Mouse (Mus musculus): ENCODE data around the gene Ap1s1. TPM values are rescaled to one million over a fixed set of nuclear protein-coding genes. Genes with fewer than 3 reads are reported as not detected.

Ap1s1 gene
- polyA plus RNA-seq, 1 experiment from 2014 or later: 272 TPM

DNA sequence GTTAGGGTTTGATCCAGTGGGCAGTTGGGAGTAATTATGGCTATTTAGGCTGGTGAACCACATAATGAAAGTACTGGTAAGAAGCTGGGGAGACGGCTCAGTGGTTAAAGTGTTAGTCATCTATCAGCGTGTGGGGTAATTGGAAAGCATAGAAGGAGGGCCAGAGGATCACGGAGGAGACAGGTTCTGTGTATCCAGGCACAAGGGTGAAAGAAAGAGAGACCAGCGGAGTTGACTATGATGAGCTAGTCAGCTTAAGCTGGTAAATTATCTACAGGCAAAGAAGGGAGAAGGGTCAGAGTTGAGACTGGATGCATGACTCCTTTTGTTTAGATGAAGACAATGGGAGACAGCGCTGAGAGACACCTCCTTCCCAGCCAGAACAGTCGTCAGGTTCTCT is 5.2 kb upstream of the Ap1s1 start:
- no peak overlapping the region for H3K27ac ChIP-seq (ENCODE audit: low read length)
- no peaks in the 10 kb centered on the region for H3K27me3 ChIP-seq (replicated peaks; ENCODE audit: control insufficient read depth, insufficient read depth, low read length)
- no peak for ATAC-seq
- H3K4me3 ChIP-seq (replicated peaks; ENCODE audit: low read length): no peak overlapping the region
- H3K4me2 ChIP-seq (ENCODE audit: low read length): no peak overlapping the region
- H3K4me1 ChIP-seq (replicated peaks; ENCODE audit: control insufficient read depth, insufficient read depth, low read length): peaks cover 5% of the 10 kb centered on the region
- no peaks in the 10 kb centered on the region for H3K36me3 ChIP-seq (ENCODE audit: control insufficient read depth, insufficient read depth)
- 64% methylated on average over 6 of the region's 6 CpGs for WGBS
- no peak overlapping the region for H3K9ac ChIP-seq (replicated peaks; ENCODE audit: low read depth, low read length)
- H3K9me3 ChIP-seq (ENCODE audit: control insufficient read depth, low read length): no peaks in the 10 kb centered on the region

DNA sequence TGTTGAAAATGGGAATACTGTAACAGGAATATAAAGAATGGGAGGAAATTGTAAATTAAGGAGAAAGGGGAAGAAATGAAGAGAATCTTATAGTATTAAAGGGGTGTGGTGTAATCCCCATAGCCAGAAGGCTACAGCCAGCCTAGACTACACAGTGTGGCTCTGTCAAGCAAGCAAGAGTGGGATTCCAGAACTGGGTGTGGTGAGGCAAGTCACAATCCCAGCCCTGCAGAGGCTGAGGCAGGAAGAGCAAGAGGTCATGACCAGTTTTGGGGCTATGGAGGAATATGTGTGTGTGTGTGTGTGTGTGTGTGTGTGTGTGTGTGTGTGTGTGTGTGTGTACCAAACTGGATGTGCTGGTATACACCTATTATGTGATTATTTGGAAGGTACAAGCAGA is 1.1 kb upstream of the Ap1s1 start:
- no peak for ATAC-seq
- no peak overlapping the region for H3K9ac ChIP-seq (replicated peaks; ENCODE audit: low read depth, low read length)
- H3K9me3 ChIP-seq (ENCODE audit: control insufficient read depth, low read length): no peaks in the 10 kb centered on the region
- no peak overlapping the region for H3K27ac ChIP-seq (ENCODE audit: low read length)
- H3K4me1 ChIP-seq (replicated peaks; ENCODE audit: control insufficient read depth, insufficient read depth, low read length): peaks cover 13% of the 10 kb centered on the region
- peaks cover 4% of the 10 kb centered on the region for H3K36me3 ChIP-seq (ENCODE audit: control insufficient read depth, insufficient read depth)
- H3K4me2 ChIP-seq (ENCODE audit: low read length): no peak overlapping the region
- no peaks in the 10 kb centered on the region for H3K27me3 ChIP-seq (replicated peaks; ENCODE audit: control insufficient read depth, insufficient read depth, low read length)
- H3K4me3 ChIP-seq (replicated peaks; ENCODE audit: low read length): no peak overlapping the region

DNA sequence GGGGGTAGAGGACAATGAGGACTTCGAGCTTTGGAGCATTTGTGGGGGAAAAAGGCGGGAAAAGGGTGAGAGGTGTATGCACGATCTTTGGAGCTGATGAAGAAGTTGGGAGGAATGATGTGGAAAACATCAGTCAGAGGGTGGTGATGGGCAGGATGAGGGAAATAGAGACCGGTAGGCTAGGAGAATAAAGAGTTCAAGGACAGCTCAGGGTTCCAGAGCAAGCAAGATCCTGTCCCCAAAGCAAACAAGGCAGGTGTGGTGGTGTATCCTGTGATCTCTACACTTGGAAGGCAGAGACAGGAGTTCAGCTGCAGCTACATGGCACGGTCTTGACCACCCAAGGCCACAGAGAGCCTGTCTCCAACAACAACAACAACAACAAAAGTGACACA is 386 bp upstream of the Ap1s1 start:
- peaks cover 11% of the 10 kb centered on the region for H3K36me3 ChIP-seq (ENCODE audit: control insufficient read depth, insufficient read depth)
- no peaks in the 10 kb centered on the region for H3K27me3 ChIP-seq (replicated peaks; ENCODE audit: control insufficient read depth, insufficient read depth, low read length)
- H3K4me2 ChIP-seq (ENCODE audit: low read length): peak overlapping the region; percentile 81
- H3K27ac ChIP-seq (ENCODE audit: low read length): peak overlapping the region; percentile 80
- WGBS: 23% methylated on average over 5 of the region's 5 CpGs
- H3K4me3 ChIP-seq (replicated peaks; ENCODE audit: low read length): peak overlapping the region; percentile 77
- H3K9ac ChIP-seq (replicated peaks; ENCODE audit: low read depth, low read length): peak overlapping the region; percentile 25; the same call in 1 of the 2 replicates
- peaks cover 13% of the 10 kb centered on the region for H3K4me1 ChIP-seq (replicated peaks; ENCODE audit: control insufficient read depth, insufficient read depth, low read length)
- no peaks in the 10 kb centered on the region for H3K9me3 ChIP-seq (ENCODE audit: control insufficient read depth, low read length)
- ATAC-seq: peak; percentile 34

DNA sequence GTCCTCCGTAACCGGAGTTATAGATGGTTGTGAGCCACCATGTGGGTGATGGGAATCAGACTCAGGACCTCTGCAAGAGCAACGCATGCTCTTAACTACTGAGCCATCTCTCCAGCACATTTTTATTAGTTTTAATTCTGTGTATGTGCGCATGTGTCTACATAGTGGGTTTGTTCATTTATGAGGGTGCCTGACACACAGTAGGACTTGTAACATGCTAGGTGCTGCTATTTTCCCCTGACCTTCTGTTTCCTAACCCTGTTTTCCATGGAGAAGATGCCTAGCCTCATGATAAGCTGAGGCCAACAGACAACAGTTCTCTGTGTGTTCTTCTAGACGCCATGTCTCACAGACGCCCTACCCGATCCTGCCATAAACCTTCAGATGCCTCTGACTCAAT is 1.9 kb downstream of the Ap1s1 start:
- Histone ChIP-seq H3K9ac (replicated peaks; ENCODE audit: low read depth, low read length) (no peak overlapping the region), H3K36me3 (ENCODE audit: control insufficient read depth, insufficient read depth) (peaks cover 12% of the 10 kb centered on the region), H3K27ac (ENCODE audit: low read length) (no peak overlapping the region), H3K27me3 (replicated peaks; ENCODE audit: control insufficient read depth, insufficient read depth, low read length) (no peaks in the 10 kb centered on the region), H3K4me1 (replicated peaks; ENCODE audit: control insufficient read depth, insufficient read depth, low read length) (peaks cover 13% of the 10 kb centered on the region), H3K4me2 (ENCODE audit: low read length) (no peak overlapping the region), H3K9me3 (ENCODE audit: control insufficient read depth, low read length) (no peaks in the 10 kb centered on the region), H3K4me3 (replicated peaks; ENCODE audit: low read length) (no peak overlapping the region)
- WGBS: 95% methylated on average over 7 of the region's 7 CpGs
- no peak for ATAC-seq

GRCm38 (mm10) chr5:137041442-137041841 is 4.5 kb downstream of the Ap1s1 start:
- no peak overlapping the region for H3K9ac ChIP-seq (replicated peaks; ENCODE audit: low read depth, low read length)
- H3K36me3 ChIP-seq (ENCODE audit: control insufficient read depth, insufficient read depth): peaks cover 25% of the 10 kb centered on the region
- no peak overlapping the region for H3K4me2 ChIP-seq (ENCODE audit: low read length)
- WGBS: 86% methylated on average over 10 of the region's 10 CpGs
- no peak overlapping the region for H3K27ac ChIP-seq (ENCODE audit: low read length)
- no peaks in the 10 kb centered on the region for H3K27me3 ChIP-seq (replicated peaks; ENCODE audit: control insufficient read depth, insufficient read depth, low read length)
- ATAC-seq: no peak
- H3K4me3 ChIP-seq (replicated peaks; ENCODE audit: low read length): no peak overlapping the region
- H3K4me1 ChIP-seq (replicated peaks; ENCODE audit: control insufficient read depth, insufficient read depth, low read length): peaks cover 11% of the 10 kb centered on the region
- H3K9me3 ChIP-seq (ENCODE audit: control insufficient read depth, low read length): no peaks in the 10 kb centered on the region

DNA sequence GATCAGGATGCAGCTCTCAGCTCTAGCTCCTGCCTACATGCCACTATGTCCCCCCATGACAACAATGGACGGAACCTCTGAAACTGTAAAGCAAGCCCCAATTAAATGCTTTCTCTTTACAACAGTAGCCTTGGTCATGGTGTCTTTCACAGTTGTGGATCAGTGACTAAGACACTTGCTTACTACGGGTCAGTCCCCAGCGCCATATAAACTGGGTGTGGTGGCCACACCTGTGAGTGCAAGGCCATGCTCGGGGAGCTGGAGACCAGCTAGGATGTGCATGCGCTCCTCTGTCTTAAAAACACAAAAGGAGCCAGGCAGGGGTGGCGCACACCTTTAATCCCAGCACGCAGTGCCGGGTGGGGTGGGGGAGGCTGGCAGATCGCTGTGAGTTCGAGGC is 6.5 kb downstream of the Ap1s1 start:
- H3K9me3 ChIP-seq (ENCODE audit: control insufficient read depth, low read length): no peaks in the 10 kb centered on the region
- peaks cover 25% of the 10 kb centered on the region for H3K36me3 ChIP-seq (ENCODE audit: control insufficient read depth, insufficient read depth)
- no peak overlapping the region for H3K4me3 ChIP-seq (replicated peaks; ENCODE audit: low read length)
- no peak overlapping the region for H3K9ac ChIP-seq (replicated peaks; ENCODE audit: low read depth, low read length)
- no peak overlapping the region for H3K27ac ChIP-seq (ENCODE audit: low read length)
- no peak for ATAC-seq
- H3K4me2 ChIP-seq (ENCODE audit: low read length): no peak overlapping the region
- WGBS: 90% methylated on average over 10 of the region's 10 CpGs
- no peaks in the 10 kb centered on the region for H3K27me3 ChIP-seq (replicated peaks; ENCODE audit: control insufficient read depth, insufficient read depth, low read length)
- H3K4me1 ChIP-seq (replicated peaks; ENCODE audit: control insufficient read depth, insufficient read depth, low read length): no peaks in the 10 kb centered on the region

DNA sequence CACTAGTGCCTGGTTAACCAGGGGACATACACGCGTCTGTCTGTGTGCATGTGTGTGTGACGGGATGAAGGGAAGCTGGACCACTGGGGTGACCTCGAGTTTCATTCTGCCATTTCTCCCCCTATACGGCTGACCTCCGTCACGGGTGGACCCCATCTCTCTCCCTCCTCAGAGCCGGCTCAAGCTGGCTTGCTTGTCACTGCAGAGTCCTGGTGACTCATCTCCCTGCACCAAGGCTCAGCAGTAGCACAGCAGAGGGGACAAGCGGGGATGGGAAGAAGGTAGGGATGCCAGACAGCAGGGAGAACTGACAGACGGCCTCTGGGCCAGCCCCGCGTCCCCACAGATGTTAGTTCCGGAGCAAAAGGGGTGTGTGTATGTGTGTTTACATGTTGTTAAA is 9.7 kb downstream of the Ap1s1 start:
- no peak for ATAC-seq
- H3K36me3 ChIP-seq (ENCODE audit: control insufficient read depth, insufficient read depth): peaks cover 13% of the 10 kb centered on the region
- peaks cover 18% of the 10 kb centered on the region for H3K4me1 ChIP-seq (replicated peaks; ENCODE audit: control insufficient read depth, insufficient read depth, low read length)
- no peak overlapping the region for H3K9ac ChIP-seq (replicated peaks; ENCODE audit: low read depth, low read length)
- H3K4me3 ChIP-seq (replicated peaks; ENCODE audit: low read length): no peak overlapping the region
- WGBS: 93% methylated on average over 13 of the region's 13 CpGs
- H3K27me3 ChIP-seq (replicated peaks; ENCODE audit: control insufficient read depth, insufficient read depth, low read length): peaks cover 6% of the 10 kb centered on the region
- no peak overlapping the region for H3K27ac ChIP-seq (ENCODE audit: low read length)
- H3K4me2 ChIP-seq (ENCODE audit: low read length): no peak overlapping the region
- H3K9me3 ChIP-seq (ENCODE audit: control insufficient read depth, low read length): no peaks in the 10 kb centered on the region

DNA sequence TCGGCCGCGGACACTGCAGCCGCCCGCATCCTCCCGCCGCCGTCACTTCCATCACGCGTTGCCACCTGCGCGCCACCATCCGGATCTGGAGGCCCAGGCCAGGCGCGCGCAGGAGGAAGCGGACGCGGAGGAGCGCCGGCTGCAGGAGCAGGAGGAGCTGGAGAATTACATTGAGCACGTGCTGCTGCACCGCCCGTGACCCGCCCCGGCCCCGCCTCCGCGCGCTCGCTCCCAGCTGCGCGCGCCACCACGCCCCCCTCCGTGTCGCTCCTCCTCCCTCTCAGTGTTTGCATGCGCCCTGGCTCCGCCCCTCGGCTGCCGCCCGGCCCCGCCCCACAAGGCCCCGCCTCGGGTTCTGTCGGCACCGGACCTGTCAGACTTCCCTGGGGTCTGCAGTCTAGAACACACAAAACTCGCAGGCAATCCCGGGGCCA is 13.3 kb downstream of the Ap1s1 start:
- H3K27ac ChIP-seq (ENCODE audit: low read length): peak overlapping the region; percentile 56
- peak overlapping the region; percentile 61 for H3K4me3 ChIP-seq (replicated peaks; ENCODE audit: low read length)
- peak overlapping the region; percentile 66 for H3K9ac ChIP-seq (replicated peaks; ENCODE audit: low read depth, low read length)
- under 1% methylated on average over 47 of the region's 49 CpGs for WGBS
- H3K9me3 ChIP-seq (ENCODE audit: control insufficient read depth, low read length): no peaks in the 10 kb centered on the region
- H3K27me3 ChIP-seq (replicated peaks; ENCODE audit: control insufficient read depth, insufficient read depth, low read length): peaks cover 37% of the 10 kb centered on the region
- H3K4me2 ChIP-seq (ENCODE audit: low read length): peak overlapping the region; percentile 100
- peaks cover 41% of the 10 kb centered on the region for H3K4me1 ChIP-seq (replicated peaks; ENCODE audit: control insufficient read depth, insufficient read depth, low read length)
- peaks cover 9% of the 10 kb centered on the region for H3K36me3 ChIP-seq (ENCODE audit: control insufficient read depth, insufficient read depth)
- peak; percentile 76 for ATAC-seq

DNA sequence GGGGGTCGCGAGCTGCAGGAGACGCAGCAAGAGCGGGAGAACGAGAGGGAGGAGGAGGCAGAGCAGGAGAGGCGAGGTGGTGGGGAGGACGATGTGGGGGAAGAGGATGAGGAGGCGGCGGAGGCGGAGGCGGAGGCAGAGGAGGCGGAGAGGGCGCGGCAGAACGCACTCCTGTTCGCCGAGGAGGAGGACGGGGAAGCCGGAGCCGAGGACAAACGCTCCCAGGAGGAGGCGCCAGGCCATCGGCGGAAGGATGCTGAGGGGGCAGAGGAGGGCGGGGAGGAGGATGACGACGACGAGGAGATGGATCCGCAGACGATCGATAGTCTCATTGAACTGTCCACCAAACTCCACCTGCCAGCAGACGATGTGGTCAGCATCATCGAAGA is 13.9 kb downstream of the Ap1s1 start:
- no peak for ATAC-seq

More for the DNA sequence above, 13.9 kb downstream of the Ap1s1 start:
- peak overlapping the region; percentile 66 for H3K9ac ChIP-seq (replicated peaks; ENCODE audit: low read depth, low read length)
- peak overlapping the region; percentile 61 for H3K4me3 ChIP-seq (replicated peaks; ENCODE audit: low read length)
- H3K4me1 ChIP-seq (replicated peaks; ENCODE audit: control insufficient read depth, insufficient read depth, low read length): peaks cover 41% of the 10 kb centered on the region
- no peak overlapping the region; the same call in 1 of the 2 replicates for H3K27ac ChIP-seq (ENCODE audit: low read length)
- WGBS: under 1% methylated on average over 27 of the region's 33 CpGs
- H3K36me3 ChIP-seq (ENCODE audit: control insufficient read depth, insufficient read depth): peaks cover 2% of the 10 kb centered on the region
- peak overlapping the region; percentile 100 for H3K4me2 ChIP-seq (ENCODE audit: low read length)
- H3K27me3 ChIP-seq (replicated peaks; ENCODE audit: control insufficient read depth, insufficient read depth, low read length): peaks cover 39% of the 10 kb centered on the region
- H3K9me3 ChIP-seq (ENCODE audit: control insufficient read depth, low read length): no peaks in the 10 kb centered on the region
